Comparison of ENCODE assay signal across 8 mouse cellular contexts in genomic region chr12:113000294-113001132, GRCm38 (mm10). TPM values are rescaled to one million over a fixed set of nuclear protein-coding genes. Genes with fewer than 3 reads are reported as not detected.
A peak's percentile ranks its signal among the peaks of the same experiment; 100 is the strongest.
DNase-seq lines count a peak whose midpoint lies in the region; ATAC-seq and TF ChIP-seq lines count a peak whose summit lies in the region.

Gene Brf1 (minus strand): TSS chr12:113000704.

- peak within 1 kb of the TSS; percentile 97 for H3K27ac ChIP-seq in forebrain, embryonic 10.5 days
- peak within 1 kb of the TSS; percentile 97 for H3K27ac ChIP-seq in heart, embryonic 15.5 days
- peak within 1 kb of the TSS; percentile 89 for H3K27ac ChIP-seq in liver, embryonic 14.5 days
- peak within 1 kb of the TSS; percentile 89 for H3K27ac ChIP-seq in neural tube, embryonic 11.5 days (ENCODE audit: low read depth, low read length)
- peak within 1 kb of the TSS; percentile 96 for H3K27ac ChIP-seq in stomach, postnatal 0 days (replicated peaks)

- TF ChIP-seq EP300 in liver, embryonic 14.5 days (IDR thresholded peaks at IDR 0.05; ENCODE audit: low read depth): no peak
- TF ChIP-seq EP300 in stomach, postnatal 0 days (optimal IDR thresholded peaks at IDR 0.05): no peak

- peak within 1 kb of the TSS; percentile 83 for H3K4me2 ChIP-seq in heart, embryonic 15.5 days
- peak within 1 kb of the TSS; percentile 96 for H3K4me2 ChIP-seq in liver, embryonic 14.5 days (ENCODE audit: low read depth)
- peak within 1 kb of the TSS; percentile 88 for H3K4me2 ChIP-seq in neural tube, embryonic 11.5 days (ENCODE audit: low read depth)
- H3K4me2 ChIP-seq in stomach, postnatal 0 days (replicated peaks; ENCODE audit: low read depth): peak within 1 kb of the TSS; percentile 86

- DNase-seq in CD8-positive naive resting alpha-beta T cell, adult 2 months (ENCODE audit: low read depth in 2 of 2, low spot score in 2 of 2): peak; percentile 95 to 96
- peak; percentile 96 for DNase-seq in c-Kit-positive CD71-negative TER-119-negative erythroid progenitor cells, embryonic 14.5 days (ENCODE audit: low read depth)
- DNase-seq in forebrain, embryonic 10.5 days (ENCODE audit: extremely low spot score, low spot score): peak; percentile 99
- DNase-seq in kidney, postnatal 25 days: peak; percentile 98
- peak; percentile 92 to 95 (median 93) for DNase-seq in liver, embryonic 14.5 days (ENCODE audit: low read depth in 3 of 3, low spot score in 3 of 3)
- peak; percentile 98 for DNase-seq in neural tube, embryonic 11.5 days (ENCODE audit: low spot score)
- DNase-seq in stomach, postnatal 0 days (ENCODE audit: low spot score): peak; percentile 99

- H3K36me3 ChIP-seq in forebrain, embryonic 10.5 days (replicated peaks): peaks cover 26% of the 10 kb centered on the region
- H3K36me3 ChIP-seq in heart, embryonic 15.5 days: 0 out of 2 replicates have a peak, but pooled peaks cover 5% of the 10 kb centered on the region
- no peaks in the 10 kb centered on the region; the same call in 1 of the 2 replicates for H3K36me3 ChIP-seq in liver, embryonic 14.5 days (replicated peaks; ENCODE audit: control insufficient read depth, insufficient read depth, low read depth)
- no peaks in the 10 kb centered on the region for H3K36me3 ChIP-seq in neural tube, embryonic 11.5 days (ENCODE audit: control insufficient read depth, insufficient read depth, low read length)
- H3K36me3 ChIP-seq in stomach, postnatal 0 days (ENCODE audit: control insufficient read depth, insufficient read depth, low read length): no peaks in the 10 kb centered on the region

- H3K9me3 ChIP-seq in forebrain, embryonic 10.5 days: no peaks in the 10 kb centered on the region
- no peaks in the 10 kb centered on the region for H3K9me3 ChIP-seq in heart, embryonic 15.5 days (replicated peaks)
- H3K9me3 ChIP-seq in liver, embryonic 14.5 days (ENCODE audit: control insufficient read depth, low read length): no peaks in the 10 kb centered on the region
- H3K9me3 ChIP-seq in neural tube, embryonic 11.5 days (ENCODE audit: control insufficient read depth, low read length): no peaks in the 10 kb centered on the region
- no peaks in the 10 kb centered on the region for H3K9me3 ChIP-seq in stomach, postnatal 0 days (ENCODE audit: control insufficient read depth, low read length)

- H3K4me1 ChIP-seq in forebrain, embryonic 10.5 days: peaks cover 37% of the 10 kb centered on the region
- peaks cover 26% of the 10 kb centered on the region for H3K4me1 ChIP-seq in heart, embryonic 15.5 days (replicated peaks)
- peaks cover 14 to 17% of the 10 kb centered on the region in 2 experiments for H3K4me1 ChIP-seq in liver, embryonic 14.5 days (replicated peaks; ENCODE audit: control insufficient read depth in 2 of 2, insufficient read depth in 2 of 2, low read length in 1 of 2)
- peaks cover 11% of the 10 kb centered on the region; the same call in 1 of the 2 replicates for H3K4me1 ChIP-seq in neural tube, embryonic 11.5 days (ENCODE audit: control insufficient read depth, insufficient read depth, low read length)
- peaks cover 3% of the 10 kb centered on the region; the same call in 1 of the 2 replicates for H3K4me1 ChIP-seq in stomach, postnatal 0 days (replicated peaks; ENCODE audit: control insufficient read depth, insufficient read depth)

- WGBS in forebrain, embryonic 10.5 days: under 1% methylated on average over 94 of the region's 96 CpGs
- under 1% methylated on average over 90 of the region's 96 CpGs for WGBS in heart, embryonic 15.5 days
- WGBS in liver, embryonic 14.5 days (ENCODE audit: insufficient replicate concordance): under 1% methylated on average over 95 of the region's 96 CpGs
- WGBS in neural tube, embryonic 11.5 days: under 1% methylated on average over 94 of the region's 96 CpGs
- WGBS in stomach, postnatal 0 days: under 1% methylated on average over 96 of the region's 96 CpGs

- H3K9ac ChIP-seq in heart, embryonic 15.5 days: peak within 1 kb of the TSS; percentile 93
- peak within 1 kb of the TSS; percentile 83 for H3K9ac ChIP-seq in liver, embryonic 14.5 days (replicated peaks)
- peak within 1 kb of the TSS; percentile 91 for H3K9ac ChIP-seq in neural tube, embryonic 11.5 days (ENCODE audit: low read length)
- H3K9ac ChIP-seq in stomach, postnatal 0 days (ENCODE audit: low read length): peak within 1 kb of the TSS; percentile 96

- peak; percentile 16; the same call in 1 of the 2 replicates for TF ChIP-seq CTCF in liver, embryonic 14.5 days (IDR thresholded peaks at IDR 0.05; ENCODE audit: low read depth)
- TF ChIP-seq CTCF in stomach, postnatal 0 days (IDR thresholded peaks at IDR 0.05; ENCODE audit: low read depth): peak; percentile 37

- no peaks in the 10 kb centered on the region for H3K27me3 ChIP-seq in forebrain, embryonic 10.5 days (ENCODE audit: poor library complexity, severe bottlenecking)
- H3K27me3 ChIP-seq in heart, embryonic 15.5 days: no peaks in the 10 kb centered on the region
- no peaks in the 10 kb centered on the region for H3K27me3 ChIP-seq in liver, embryonic 14.5 days (ENCODE audit: control insufficient read depth, insufficient read depth, low read length)
- H3K27me3 ChIP-seq in neural tube, embryonic 11.5 days (ENCODE audit: control insufficient read depth, insufficient read depth, low read length): no peaks in the 10 kb centered on the region
- H3K27me3 ChIP-seq in stomach, postnatal 0 days (ENCODE audit: control insufficient read depth, insufficient read depth, low read length): no peaks in the 10 kb centered on the region

- ATAC-seq in heart, embryonic 15.5 days (replicated peaks; ENCODE audit: insufficient number of reproducible peaks, insufficient read depth, low FRiP score, low read depth): peak; percentile 99
- ATAC-seq in liver, embryonic 14.5 days (ENCODE audit: insufficient read depth): peak; percentile 92
- peak; percentile 97 for ATAC-seq in neural tube, embryonic 11.5 days (ENCODE audit: insufficient read depth, low FRiP score, low TSS enrichment)
- peak; percentile 96 for ATAC-seq in stomach, postnatal 0 days (ENCODE audit: low FRiP score, low TSS enrichment)

- peak within 1 kb of the TSS; percentile 91 for H3K4me3 ChIP-seq in forebrain, embryonic 10.5 days
- H3K4me3 ChIP-seq in heart, embryonic 15.5 days: peak within 1 kb of the TSS; percentile 86
- peak within 1 kb of the TSS; percentile 76 to 78 for H3K4me3 ChIP-seq in liver, embryonic 14.5 days (ENCODE audit: insufficient read depth in 1 of 2, low read depth in 2 of 2, low read length in 2 of 2)
- peak within 1 kb of the TSS; percentile 88 for H3K4me3 ChIP-seq in neural tube, embryonic 11.5 days (ENCODE audit: low read depth, low read length)
- peak within 1 kb of the TSS; percentile 81 for H3K4me3 ChIP-seq in stomach, postnatal 0 days (ENCODE audit: low read depth, low read length)

RNA-seq across cellular contexts. Expression of gene Brf1, which starts in this region (rescaled TPM):
- 50.8 and 58.1 TPM in 2 replicates for polyA plus RNA-seq in forebrain, embryonic 10.5 days (2016; fragmentation: Nextera tagmentation; extraction: Ambion mirVana)
- polyA plus RNA-seq in heart, embryonic 15.5 days (2015; fragmentation: Nextera tagmentation; extraction: Ambion mirVana): 30.2 and 47.2 TPM in 2 replicates
- polyA plus RNA-seq in liver, embryonic 14.5 days (2012; rRNA removed): 21.5 and 32.0 TPM in 2 replicates
- polyA plus RNA-seq in liver, embryonic 14.5 days (2014; fragmentation: Nextera tagmentation; extraction: Ambion mirVana): 19.5 and 22.5 TPM in 2 replicates
- polyA plus RNA-seq in neural tube, embryonic 11.5 days (2014; fragmentation: Nextera tagmentation; extraction: Ambion mirVana): 53.3 and 58.5 TPM in 2 replicates
- polyA plus RNA-seq in stomach, postnatal 0 days (2015; fragmentation: Nextera tagmentation; extraction: Ambion mirVana): 22.3 and 27.6 TPM in 2 replicates

Comparison
In these comparisons a context has a peak if more than half of its experiments do, and no peak if none do; other contexts are left out.
1. Peak in every context shown above with its lines: DNase-seq, ATAC-seq, H3K4me3 ChIP-seq and H3K27ac ChIP-seq.